Mouse (Mus musculus) lung, adult 2 months (tissue): Measurements from ENCODE around the gene Tsx. TPM values are rescaled to one million over a fixed set of nuclear protein-coding genes. Genes with fewer than 3 reads are reported as not detected.
"Not testable (repeated sequence)": the region's sequence is repeated elsewhere in the genome, so short reads cannot be mapped to it uniquely, and the experiment has no call there.

Experiments
- DNase-seq: peaks from one replicate; pipeline ENCODE4 v3.0.0; 2022
- H3K4me1 ChIP-seq: fragments of 200-500 bp; 2 replicates; pipeline ENCODE4 v1.6.1; 2011; ENCODE audit warnings: low read length; ENCODE audit not compliant: control insufficient read depth, insufficient read depth
- H3K4me3 ChIP-seq: fragments of 200-500 bp; replicated peaks from 2 replicates; pipeline ENCODE3; 2011; ENCODE audit warnings: low read depth, mild to moderate bottlenecking, control low read depth, low read length; ENCODE audit errors: extremely low read depth
- CTCF ChIP-seq: fragments of 200-500 bp; IDR thresholded peaks from 2 replicates; pipeline ENCODE4 v1.5.1; 2011; ENCODE audit warnings: mild to moderate bottlenecking, low read length, control low read depth; ENCODE audit not compliant: insufficient read depth
- POLR2A ChIP-seq: fragments of 200-500 bp; IDR thresholded peaks from 2 replicates; pipeline ENCODE4 v1.6.1; 2011; ENCODE audit warnings: low read depth, mild to moderate bottlenecking, control low read depth, low read length, borderline replicate concordance; ENCODE audit errors: extremely low read depth
- WGBS: fragments of 180-500 bp; shearing (Covaris S2); methylation state at CpG from one replicate; pipeline ENCODE4 v1.1.7; 2018; 5-methylcytosine and 5-hydroxymethylcytosine counted together
- polyA plus RNA-seq: library from polyadenylated mRNA; depleted of rRNA; stranded (reverse); fragments of >200 nt; gene quantifications from 2 replicates; pipeline ENCODE4 v1.2.3, GENCODE M21; 2012

Tsx gene
- polyA plus RNA-seq, 1 experiment: not detected

GRCm38 (mm10) chrX:103421710-103422109 is 7.4 kb downstream of the Tsx start, which contains the start of gene Gm26992:
Gene Gm26992, plus strand, starts transcription at chrX:103422010.
- no peaks in the 10 kb centered on the region for H3K4me1 ChIP-seq
- no peak for DNase-seq
- WGBS: 88% methylated on average over 2 of the region's 2 CpGs
- no peak within 1 kb of the TSS for H3K4me3 ChIP-seq
- no peak for TF ChIP-seq POLR2A
- TF ChIP-seq CTCF: no peak

DNA sequence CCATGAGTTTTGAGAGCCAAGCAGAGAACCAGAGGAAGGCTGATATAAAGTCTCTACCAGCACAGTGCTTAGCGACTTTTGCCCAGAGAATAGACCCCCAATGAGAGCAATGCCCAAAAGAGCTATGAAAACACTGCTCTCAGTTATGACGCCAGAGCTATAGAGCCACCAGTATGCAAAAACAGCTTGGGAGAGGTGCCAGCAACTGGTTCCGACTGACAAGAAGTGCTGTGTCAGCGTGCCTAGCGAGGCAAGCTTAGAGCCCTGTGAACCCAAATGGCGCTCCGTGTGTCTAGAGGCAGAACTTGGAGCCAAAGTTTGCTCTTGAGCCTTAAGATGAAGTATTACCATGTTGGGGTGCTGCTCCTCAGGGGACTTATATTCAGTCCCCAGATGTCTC is 13.4 kb downstream of the Tsx start:
- no peaks in the 10 kb centered on the region for H3K4me1 ChIP-seq
- DNase-seq: no peak
- TF ChIP-seq CTCF (no peak), POLR2A (no peak)
- H3K4me3 ChIP-seq: no peak overlapping the region
- WGBS: 62% methylated on average over 7 of the region's 7 CpGs

- WGBS: 62% methylated on average over 7 of the region's 7 CpGs
- DNase-seq: no peak
- no peak for TF ChIP-seq POLR2A
- no peaks in the 10 kb centered on the region for H3K4me1 ChIP-seq
- H3K4me3 ChIP-seq: no peak overlapping the region
These were observed 18.0 kb downstream of the Tsx start for GRCm38 (mm10) chrX:103432293-103432692.

- 27% methylated on average over 9 of the region's 9 CpGs for WGBS
- TF ChIP-seq POLR2A (no peak), CTCF (no peak)
- Histone ChIP-seq H3K4me3 (no peak overlapping the region), H3K4me1 (no peaks in the 10 kb centered on the region)
- no peak for DNase-seq
These were observed 23.8 kb downstream of the Tsx start for GRCm38 (mm10) chrX:103438023-103438422.

DNA sequence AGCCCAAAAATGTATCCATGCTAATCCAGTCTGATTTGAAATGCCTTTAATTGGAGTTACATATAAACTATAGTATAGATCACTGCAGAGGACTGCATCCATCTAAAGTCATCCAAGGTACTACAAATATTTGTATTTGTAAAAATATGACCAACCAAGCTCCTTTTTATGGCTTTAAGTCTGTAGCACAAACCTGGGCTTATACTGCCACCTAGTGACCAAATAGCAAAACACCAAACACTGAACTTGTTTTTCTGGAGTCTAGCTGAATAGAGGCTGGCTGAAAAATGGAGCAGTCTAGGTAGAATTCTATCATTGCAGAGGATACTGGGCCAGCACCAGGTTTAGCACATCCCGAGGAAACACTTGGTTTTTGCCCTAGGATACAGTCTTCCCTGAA is 26.5 kb downstream of the Tsx start:
- DNase-seq: no peak
- no peak overlapping the region for H3K4me3 ChIP-seq
- no peaks in the 10 kb centered on the region for H3K4me1 ChIP-seq
- 0% methylated on average over 1 of the region's 1 CpGs for WGBS
- TF ChIP-seq CTCF (peak; percentile 3; the same call in 1 of the 2 replicates), POLR2A (no peak)

DNA sequence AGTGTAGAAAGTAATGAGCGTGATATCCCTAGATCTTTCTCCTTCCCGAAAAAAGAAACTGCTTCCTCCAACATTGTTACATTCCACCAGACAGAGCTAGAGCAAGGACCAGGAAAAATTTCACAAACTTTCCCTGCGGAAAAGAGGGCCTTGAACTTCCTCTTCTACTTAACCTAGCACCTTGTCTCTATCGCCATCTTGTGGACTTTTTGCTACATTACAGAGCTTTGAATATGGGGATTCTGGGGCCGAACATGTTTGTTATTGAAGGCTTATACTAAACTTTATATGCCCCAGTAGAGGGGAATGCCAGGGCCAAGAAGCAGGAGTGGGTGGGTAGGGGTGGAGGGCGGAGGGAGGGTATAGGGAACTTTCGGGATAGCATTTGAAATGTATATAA is 29.5 kb downstream of the Tsx start:
- H3K4me3 ChIP-seq: no peak overlapping the region
- TF ChIP-seq POLR2A (no peak), CTCF (no peak)
- 28% methylated on average over 7 of the region's 7 CpGs for WGBS
- H3K4me1 ChIP-seq: no peaks in the 10 kb centered on the region
- DNase-seq: no peak

- WGBS: 12% methylated on average over 34 of the region's 34 CpGs
- TF ChIP-seq POLR2A (peak; percentile 73; the same call in 1 of the 2 replicates), CTCF (no peak)
- no peaks in the 10 kb centered on the region for H3K4me1 ChIP-seq
- peak overlapping the region; percentile 74 for H3K4me3 ChIP-seq
- DNase-seq: peak; percentile 55
These were observed 33.4 kb downstream of the Tsx start for GRCm38 (mm10) chrX:103447539-103448169.

- H3K4me1 ChIP-seq: not testable (repeated sequence)
- peak; percentile 7 for DNase-seq
- 45% methylated on average over 12 of the region's 13 CpGs for WGBS
- H3K4me3 ChIP-seq: peak overlapping the region; percentile 24
These were observed 34.2 kb downstream of the Tsx start for GRCm38 (mm10) chrX:103448429-103448828.

DNA sequence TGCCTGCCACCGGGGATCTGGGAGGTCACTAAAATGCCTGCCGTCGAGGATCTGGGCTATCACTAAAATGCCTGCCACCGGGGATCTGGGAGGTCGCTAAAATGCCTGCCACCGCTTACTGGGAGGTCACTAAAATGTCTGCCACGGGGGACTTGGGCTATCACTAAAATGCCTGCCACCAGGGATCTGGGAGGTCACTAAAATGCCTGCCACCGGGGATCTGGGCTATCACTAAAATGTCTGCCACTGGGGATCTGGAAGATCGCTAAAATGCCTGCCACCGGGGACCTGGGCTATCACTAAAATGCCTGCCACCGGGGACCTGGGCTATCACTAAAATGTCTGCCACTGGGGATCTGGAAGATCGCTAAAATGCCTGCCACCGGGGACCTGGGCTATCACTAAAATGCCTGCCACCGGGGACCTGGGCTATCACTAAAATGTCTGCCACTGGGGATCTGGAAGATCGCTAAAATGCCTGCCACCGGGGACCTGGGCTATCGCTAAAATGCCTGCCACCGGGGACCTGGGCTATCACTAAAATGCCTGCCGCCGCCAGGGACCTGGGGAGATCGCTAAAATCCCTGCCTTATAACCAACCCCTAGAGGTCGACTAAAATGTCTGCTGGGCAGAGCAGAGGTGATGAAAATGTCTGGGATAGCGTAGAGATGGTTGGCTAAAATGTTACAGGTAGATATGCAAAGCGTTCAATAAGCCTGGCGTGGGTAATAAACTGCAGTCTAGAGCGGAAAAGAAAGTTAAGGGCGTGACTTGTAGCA is 34.9 kb downstream of the Tsx start:
- H3K4me3 ChIP-seq, H3K4me1 ChIP-seq, DNase-seq: not testable (repeated sequence)
- WGBS: 64% methylated on average over 23 of the region's 27 CpGs

DNA sequence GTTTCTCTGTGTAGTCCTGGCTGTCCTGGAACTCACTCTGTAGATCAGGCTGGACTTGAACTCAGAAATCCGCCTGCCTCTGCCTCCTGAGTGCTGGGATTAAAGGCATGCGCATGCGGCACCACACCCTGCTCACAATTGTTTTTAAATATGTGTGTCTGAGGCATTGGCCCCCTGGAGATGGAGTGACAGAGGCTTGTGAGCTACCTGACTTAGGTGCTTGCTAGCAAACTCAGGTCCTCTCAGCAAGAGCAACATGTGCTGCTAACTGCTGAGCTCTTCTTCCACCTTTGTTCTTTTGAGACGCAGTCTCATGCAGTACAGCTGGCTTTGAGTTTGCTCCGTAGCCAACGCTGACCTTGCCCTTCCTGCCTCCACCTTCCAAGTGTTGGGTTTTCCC is 38.5 kb downstream of the Tsx start:
- 73% methylated on average over 6 of the region's 6 CpGs for WGBS
- Histone ChIP-seq H3K4me3 (no peak overlapping the region), H3K4me1 (no peaks in the 10 kb centered on the region)
- DNase-seq: no peak
- TF ChIP-seq POLR2A (no peak), CTCF (no peak)
